Mouse (Mus musculus) adrenal gland, adult (tissue): ENCODE measurements around the gene Gm7714.
"Not testable (repeated sequence)": the region's sequence is repeated elsewhere in the genome, so short reads cannot be mapped to it uniquely, and the experiment has no call there.

Experiments used
- DNase-seq, 2 experiments: peaks; one replicate each; pipeline ENCODE4 v3.0.0; 2022 to 2023; ENCODE audit warnings: low spot score in 1 of 2; ENCODE audit not compliant: inconsistent age in 2 of 2

The Gm7714 gene

GRCm38 (mm10) chr5:88268619-88269018 is at the start of gene Gm7714:
Gene Gm7714, plus strand, starts transcription at chr5:88268919.
- DNase-seq = no peak

- no peak for DNase-seq
These were observed 12.2 kb upstream of the Gm7714 start for GRCm38 (mm10) chr5:88256475-88256874.

- not testable (repeated sequence) for DNase-seq
These were observed 42.6 kb downstream of the Gm7714 start for GRCm38 (mm10) chr5:88311307-88311706.

GRCm38 (mm10) chr5:88317012-88317411 is 48.3 kb downstream of the Gm7714 start, which contains the start of gene Prol1:
Gene Prol1, plus strand, starts transcription at chr5:88317312.
- DNase-seq = no peak
